Mouse (Mus musculus): ENCODE measurements around the gene Krba1. TPM values are rescaled to one million over a fixed set of nuclear protein-coding genes. Genes with fewer than 3 reads are reported as not detected.

The Krba1 gene
- polyA plus RNA-seq, 1 experiment from 2014 or later, result 25.4 TPM

DNA sequence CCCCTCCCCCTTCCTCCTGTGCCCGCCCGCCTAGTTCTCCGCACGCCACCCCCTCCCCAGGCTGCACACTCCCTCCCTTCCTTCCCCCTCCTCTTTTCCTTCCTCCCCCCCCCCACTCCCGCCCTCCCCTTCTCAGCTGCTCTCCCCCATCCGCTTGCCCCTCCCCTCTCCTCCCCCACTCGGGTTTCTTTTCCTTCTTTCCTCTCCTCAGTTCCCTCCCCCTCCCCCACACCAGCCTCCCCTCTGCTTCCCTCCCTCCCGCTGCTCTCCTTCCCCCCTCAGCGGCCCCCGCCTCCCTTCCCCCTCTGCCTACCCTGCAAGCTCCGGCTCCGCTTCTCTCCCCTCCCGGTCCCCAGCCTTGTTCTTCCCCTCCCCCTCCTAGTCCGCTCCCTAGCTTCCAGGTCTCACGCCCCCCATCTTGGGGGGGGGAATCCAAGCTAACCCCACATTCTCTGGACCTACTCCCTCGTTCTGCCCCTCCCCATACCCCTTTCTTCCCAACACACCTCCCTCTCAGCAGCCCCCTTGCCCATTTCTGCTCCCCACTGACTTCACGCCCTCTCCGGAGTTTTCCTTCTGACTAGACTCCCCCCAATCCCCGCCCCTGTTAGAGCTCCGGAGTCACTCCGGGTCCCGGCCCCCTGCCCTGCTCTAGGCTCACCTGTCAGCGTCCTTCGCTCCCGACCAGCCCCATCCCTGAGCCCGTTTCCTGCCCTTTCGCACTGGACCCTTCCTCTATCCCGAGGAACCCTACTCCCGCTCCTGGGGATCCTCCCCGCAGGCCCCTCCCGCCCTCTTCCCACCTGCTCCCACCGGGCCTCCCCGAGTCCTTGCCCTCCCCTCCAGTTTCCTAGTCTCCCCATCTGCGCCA lies 49.2 kb downstream of the Krba1 start:
- H3K9ac ChIP-seq, result peak overlapping the region; percentile 86
- H3K27me3 ChIP-seq, result peaks cover 19% of the 10 kb centered on the region
- peak overlapping the region; percentile 93 for H3K27ac ChIP-seq
- no peaks in the 10 kb centered on the region for H3K9me3 ChIP-seq
- 2% methylated on average over 34 of the region's 34 CpGs for whole genome bisulfite sequencing
- H3K36me3 ChIP-seq, result peaks cover 14% of the 10 kb centered on the region
- peak overlapping the region; percentile 74 for H3K4me3 ChIP-seq
- H3K4me1 ChIP-seq (replicated peaks), result peaks cover 35% of the 10 kb centered on the region
- ATAC-seq (ENCODE audit: low FRiP score), result peak; percentile 76
- peak overlapping the region; percentile 90 for H3K4me2 ChIP-seq

DNA sequence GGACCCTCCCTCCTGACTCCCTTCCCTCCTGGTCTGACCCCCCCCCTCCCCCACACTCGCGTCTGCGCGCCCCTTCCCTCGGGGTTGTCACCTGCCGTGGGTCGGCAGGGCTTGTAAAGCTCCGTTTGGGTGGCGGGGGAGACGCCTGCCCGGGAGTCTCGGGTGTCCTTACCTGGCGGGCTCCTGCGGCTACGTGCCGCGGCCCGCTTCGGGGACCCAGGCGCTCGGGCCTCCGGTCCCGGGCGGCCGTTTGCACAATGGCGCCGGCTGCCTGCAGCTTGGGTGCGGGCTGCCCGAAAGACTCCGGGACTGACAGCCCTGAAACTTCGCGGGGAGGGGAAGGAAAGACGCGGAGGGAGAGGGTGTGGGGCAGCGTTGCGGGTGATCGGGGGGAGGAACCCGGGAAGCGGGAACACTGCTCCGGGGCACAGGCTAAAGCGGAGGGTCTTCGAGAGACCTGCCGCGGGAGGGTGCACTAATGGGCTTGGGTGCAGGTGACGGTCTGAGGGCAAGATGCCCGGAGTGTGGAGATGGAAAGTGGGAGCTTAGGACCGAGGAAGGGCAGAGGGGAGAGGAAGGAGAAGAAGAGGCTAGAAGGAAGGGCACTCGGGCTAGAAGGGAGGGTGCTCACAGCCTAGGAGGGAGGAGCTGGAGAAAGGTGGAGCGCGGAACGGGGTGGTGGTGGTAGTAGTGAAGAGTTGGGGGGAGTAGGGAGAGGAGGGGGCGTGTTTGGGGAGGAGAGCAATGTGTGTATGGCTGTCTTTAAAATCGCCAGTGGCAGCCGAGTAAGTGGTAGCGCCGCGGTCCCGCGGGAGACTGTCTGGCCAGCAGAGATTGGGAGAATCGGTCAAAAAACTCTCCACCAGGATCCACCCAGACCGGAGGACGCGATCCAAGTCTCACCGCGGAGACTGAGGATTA lies 50.1 kb downstream of the Krba1 start, which contains the start of gene Zfp467:
TSS of gene Zfp467 (minus strand) at position 645 of the 921 bp plus-strand sequence.
- H3K4me3 ChIP-seq, result peak within 1 kb of the TSS; percentile 74
- H3K4me1 ChIP-seq (replicated peaks), result peaks cover 28% of the 10 kb centered on the region
- peak within 1 kb of the TSS; percentile 93 for H3K27ac ChIP-seq
- peak within 1 kb of the TSS; percentile 90 for H3K4me2 ChIP-seq
- ATAC-seq (ENCODE audit: low FRiP score), result peak; percentile 40
- under 1% methylated on average over 65 of the region's 65 CpGs for WGBS
- H3K9me3 ChIP-seq, result no peaks in the 10 kb centered on the region
- peaks cover 10% of the 10 kb centered on the region for H3K27me3 ChIP-seq
- peaks cover 14% of the 10 kb centered on the region for H3K36me3 ChIP-seq
- H3K9ac ChIP-seq, result peak within 1 kb of the TSS; percentile 86

GRCm38 (mm10) chr6:48446256-48446655 lies 50.9 kb downstream of the Krba1 start:
- H3K9ac ChIP-seq, result peak overlapping the region; percentile 86
- peak overlapping the region; percentile 93 for H3K27ac ChIP-seq
- H3K4me3 ChIP-seq, result peak overlapping the region; percentile 74
- peak overlapping the region; percentile 90 for H3K4me2 ChIP-seq
- peaks cover 24% of the 10 kb centered on the region for H3K4me1 ChIP-seq (replicated peaks)
- H3K9me3 ChIP-seq, result no peaks in the 10 kb centered on the region
- 35% methylated on average over 3 of the region's 3 CpGs for WGBS
- 0 out of 2 replicates have a peak, but pooled peaks cover 2% of the 10 kb centered on the region for H3K27me3 ChIP-seq
- no peak for ATAC-seq (ENCODE audit: low FRiP score)
- H3K36me3 ChIP-seq, result peaks cover 11% of the 10 kb centered on the region

- no peak for ATAC-seq (ENCODE audit: low FRiP score)
- H3K4me1 ChIP-seq (replicated peaks), result peaks cover 24% of the 10 kb centered on the region
- H3K27me3 ChIP-seq, result no peaks in the 10 kb centered on the region
- WGBS, result 69% methylated on average over 3 of the region's 3 CpGs
- H3K4me2 ChIP-seq, result no peak overlapping the region
- no peak overlapping the region for H3K27ac ChIP-seq
- peaks cover 5% of the 10 kb centered on the region for H3K36me3 ChIP-seq
- no peaks in the 10 kb centered on the region for H3K9me3 ChIP-seq
- H3K4me3 ChIP-seq, result no peak overlapping the region
- no peak overlapping the region for H3K9ac ChIP-seq
These were observed 51.5 kb downstream of the Krba1 start for GRCm38 (mm10) chr6:48446896-48447295.

GRCm38 (mm10) chr6:48447929-48448328 lies 52.5 kb downstream of the Krba1 start, which contains the start of gene Sspo:
Gene Sspo (plus strand): TSS chr6:48448229.
- Histone ChIP-seq H3K9ac (no peak within 1 kb of the TSS), H3K27me3 (no peaks in the 10 kb centered on the region), H3K27ac (no peak within 1 kb of the TSS), H3K4me1 (replicated peaks) (peaks cover 24% of the 10 kb centered on the region), H3K9me3 (no peaks in the 10 kb centered on the region), H3K4me3 (no peak within 1 kb of the TSS), H3K36me3 (no peaks in the 10 kb centered on the region), H3K4me2 (no peak within 1 kb of the TSS)
- WGBS, result 88% methylated on average over 1 of the region's 1 CpGs
- ATAC-seq (ENCODE audit: low FRiP score), result no peak

DNA sequence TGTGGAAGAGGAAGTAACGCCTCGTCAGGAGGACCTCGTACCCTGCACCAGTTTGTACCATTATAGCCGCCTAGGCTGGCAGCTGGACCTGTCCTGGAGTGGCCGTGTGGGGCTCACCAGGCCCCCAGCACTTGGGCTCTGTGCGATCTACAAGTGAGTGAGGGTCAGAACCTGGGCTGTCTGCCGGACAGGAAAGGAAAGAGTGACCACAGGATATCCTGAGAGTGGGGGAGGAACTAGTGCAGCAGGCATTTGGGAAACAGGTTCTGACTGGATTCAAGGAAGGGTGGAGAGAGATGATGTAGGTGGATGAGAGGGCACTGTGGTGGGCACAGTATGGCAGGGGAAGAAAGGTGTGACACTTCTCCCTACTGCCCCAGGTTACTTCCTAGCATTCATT lies 53.1 kb downstream of the Krba1 start:
- Histone ChIP-seq H3K4me2 (no peak overlapping the region), H3K36me3 (no peaks in the 10 kb centered on the region), H3K4me1 (replicated peaks) (peaks cover 18% of the 10 kb centered on the region), H3K9ac (no peak overlapping the region), H3K9me3 (no peaks in the 10 kb centered on the region), H3K27ac (no peak overlapping the region), H3K27me3 (no peaks in the 10 kb centered on the region), H3K4me3 (no peak overlapping the region)
- 87% methylated on average over 7 of the region's 7 CpGs for WGBS
- no peak for ATAC-seq (ENCODE audit: low FRiP score)

- no peak overlapping the region for H3K4me3 ChIP-seq
- no peak overlapping the region for H3K9ac ChIP-seq
- no peaks in the 10 kb centered on the region for H3K36me3 ChIP-seq
- H3K27ac ChIP-seq, result no peak overlapping the region
- no peaks in the 10 kb centered on the region for H3K27me3 ChIP-seq
- no peak for ATAC-seq (ENCODE audit: low FRiP score)
- H3K9me3 ChIP-seq, result no peaks in the 10 kb centered on the region
- 72% methylated on average over 1 of the region's 1 CpGs for WGBS
- no peaks in the 10 kb centered on the region for H3K4me1 ChIP-seq (replicated peaks)
- H3K4me2 ChIP-seq, result no peak overlapping the region
These were observed 56.8 kb downstream of the Krba1 start for GRCm38 (mm10) chr6:48452151-48452550.

DNA sequence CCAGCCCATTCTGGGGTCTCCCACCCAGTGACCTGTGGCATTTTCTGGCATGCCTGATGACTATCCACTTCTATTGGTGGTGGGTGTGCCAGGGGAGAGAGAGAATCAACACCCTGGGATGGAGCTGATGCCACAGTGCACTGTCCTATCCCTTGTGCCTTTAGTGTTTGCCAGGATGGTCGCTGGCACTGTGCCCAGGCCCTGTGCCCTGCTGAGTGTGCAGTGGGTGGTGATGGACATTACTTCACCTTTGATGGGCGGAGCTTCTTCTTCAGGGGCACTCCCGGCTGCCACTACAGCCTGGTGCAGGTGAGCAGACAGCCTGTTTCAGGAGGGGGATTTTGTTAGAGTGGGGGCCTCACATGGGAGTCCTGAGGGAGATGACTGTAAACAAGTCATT lies 57.4 kb downstream of the Krba1 start:
- Histone ChIP-seq H3K4me1 (replicated peaks) (no peaks in the 10 kb centered on the region), H3K27me3 (no peaks in the 10 kb centered on the region), H3K9ac (no peak overlapping the region), H3K4me2 (no peak overlapping the region), H3K9me3 (no peaks in the 10 kb centered on the region), H3K27ac (no peak overlapping the region), H3K36me3 (no peaks in the 10 kb centered on the region), H3K4me3 (no peak overlapping the region)
- ATAC-seq (ENCODE audit: low FRiP score), result no peak
- 79% methylated on average over 3 of the region's 3 CpGs for WGBS

- Histone ChIP-seq H3K4me3 (no peak overlapping the region), H3K36me3 (no peaks in the 10 kb centered on the region), H3K9me3 (no peaks in the 10 kb centered on the region), H3K27me3 (no peaks in the 10 kb centered on the region), H3K4me1 (replicated peaks) (no peaks in the 10 kb centered on the region), H3K4me2 (no peak overlapping the region), H3K27ac (no peak overlapping the region), H3K9ac (no peak overlapping the region)
- ATAC-seq (ENCODE audit: low FRiP score), result no peak
- WGBS, result 90% methylated on average over 13 of the region's 13 CpGs
These were observed 69.7 kb downstream of the Krba1 start for GRCm38 (mm10) chr6:48464966-48465679.

- Histone ChIP-seq H3K4me3 (no peak overlapping the region), H3K9ac (no peak overlapping the region), H3K4me2 (no peak overlapping the region), H3K4me1 (replicated peaks) (no peaks in the 10 kb centered on the region), H3K36me3 (no peaks in the 10 kb centered on the region), H3K27ac (no peak overlapping the region), H3K9me3 (no peaks in the 10 kb centered on the region), H3K27me3 (no peaks in the 10 kb centered on the region)
- no peak for ATAC-seq (ENCODE audit: low FRiP score)
- 22% methylated on average over 6 of the region's 6 CpGs for WGBS
These were observed 71.3 kb downstream of the Krba1 start for GRCm38 (mm10) chr6:48466715-48467114.

DNA sequence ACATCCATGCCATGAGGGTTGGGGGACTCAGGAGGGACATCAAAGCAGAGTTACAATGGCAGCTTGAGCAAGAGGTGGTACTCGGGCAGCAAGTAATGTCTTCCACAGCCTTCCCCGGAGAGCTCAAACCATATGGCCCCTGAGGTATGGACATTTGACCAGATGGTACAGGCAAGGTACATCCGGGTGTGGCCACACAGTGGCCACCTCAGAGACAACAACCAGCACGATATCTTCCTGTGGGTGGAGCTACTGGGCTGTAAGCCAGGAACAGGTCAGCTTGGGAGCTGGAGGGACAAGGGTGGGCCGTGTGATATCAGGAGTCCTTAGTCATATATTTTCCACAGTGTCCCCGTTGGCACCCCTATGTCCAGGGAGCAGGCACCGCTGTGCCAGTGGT lies 72.1 kb downstream of the Krba1 start:
- Histone ChIP-seq H3K4me3 (no peak overlapping the region), H3K27me3 (no peaks in the 10 kb centered on the region), H3K4me2 (no peak overlapping the region), H3K36me3 (no peaks in the 10 kb centered on the region), H3K9ac (no peak overlapping the region), H3K4me1 (replicated peaks) (no peaks in the 10 kb centered on the region), H3K9me3 (no peaks in the 10 kb centered on the region), H3K27ac (no peak overlapping the region)
- WGBS, result 85% methylated on average over 7 of the region's 7 CpGs
- no peak for ATAC-seq (ENCODE audit: low FRiP score)

All from hindbrain, embryonic 13.5 days (tissue).